Mouse (Mus musculus) erythroblast, embryonic 14.5 days (primary cell): ENCODE results near the gene Asic5.

Experiments used
- GATA1 ChIP-seq: IDR thresholded peaks from 2 replicates; pipeline ENCODE4 v1.6.1; 2012; ENCODE audit warnings: low read length, inconsistent platforms, mixed read lengths
- TAL1 ChIP-seq: IDR thresholded peaks from 3 replicates; pipeline ENCODE4 v1.6.1; 2012; ENCODE audit warnings: low read length, inconsistent platforms, mixed read lengths

DNA sequence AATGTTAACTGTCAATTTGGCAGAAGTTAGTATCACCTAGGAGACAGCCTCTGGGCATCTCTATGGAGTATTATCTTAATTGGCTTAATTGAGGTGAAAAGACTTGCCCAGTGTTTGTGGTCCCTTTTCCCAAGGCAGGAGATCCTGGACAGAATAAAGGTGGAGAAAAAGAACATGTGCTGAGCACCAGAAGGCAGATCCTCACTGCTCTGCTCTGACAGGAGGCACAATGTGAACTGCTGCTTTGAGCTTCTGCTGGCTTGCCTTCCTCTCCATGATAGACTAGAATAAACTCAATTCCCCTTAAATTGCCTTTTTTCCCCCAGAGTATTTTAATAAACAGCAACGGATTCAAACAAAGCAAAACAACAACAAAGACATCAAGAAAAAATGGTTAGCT is 3.0 kb downstream of the Asic5 start:
- TF ChIP-seq TAL1 (no peak), GATA1 (no peak)
